Mouse (Mus musculus): ENCODE data around the gene Tkfc.
A peak's percentile ranks its signal among the peaks of the same experiment; 100 is the strongest.

Gene Tkfc

GRCm38 (mm10) chr19:10605293-10605900 is at the start of gene Tkfc, which contains the start of gene Ddb1:
Tkfc (minus strand) TSS chr19:10605654.
Ddb1 (plus strand) TSS chr19:10605327.
- DNase-seq (ENCODE audit: low spot score in 2 of 2): peak; percentile 97 to 98

- no peak for DNase-seq (ENCODE audit: low spot score in 2 of 2)
Observed at GRCm38 (mm10) chr19:10648156-10648555, 42.7 kb upstream of the Tkfc start.

- no peak for DNase-seq (ENCODE audit: low spot score in 2 of 2)
Observed at GRCm38 (mm10) chr19:10645616-10646015, 40.2 kb upstream of the Tkfc start.

- DNase-seq (ENCODE audit: low spot score in 2 of 2): no peak
Observed at GRCm38 (mm10) chr19:10640589-10641378, 35.3 kb upstream of the Tkfc start.

- DNase-seq (ENCODE audit: low spot score in 2 of 2): no peak
Observed at GRCm38 (mm10) chr19:10640080-10640479, 34.6 kb upstream of the Tkfc start.

GRCm38 (mm10) chr19:10637840-10638239 is 32.4 kb upstream of the Tkfc start:
- DNase-seq (ENCODE audit: low spot score in 2 of 2): no peak

- no peak for DNase-seq (ENCODE audit: low spot score in 2 of 2)
Observed at GRCm38 (mm10) chr19:10634872-10635318, 29.4 kb upstream of the Tkfc start.

- no peak for DNase-seq (ENCODE audit: low spot score in 2 of 2)
Observed at GRCm38 (mm10) chr19:10634106-10634871, 28.8 kb upstream of the Tkfc start, which contains the start of gene Vwce. Vwce (plus strand) TSS chr19:10634213.

- no peak for DNase-seq (ENCODE audit: low spot score in 2 of 2)
Observed at GRCm38 (mm10) chr19:10608573-10609240, 3.3 kb upstream of the Tkfc start.

- DNase-seq (ENCODE audit: low spot score in 2 of 2): no peak
Observed at GRCm38 (mm10) chr19:10605901-10606622, 608 bp upstream of the Tkfc start.

- DNase-seq (ENCODE audit: low spot score in 2 of 2): no peak
Observed at GRCm38 (mm10) chr19:10604534-10604933, 920 bp downstream of the Tkfc start.

- no peak for DNase-seq (ENCODE audit: low spot score in 2 of 2)
Observed at GRCm38 (mm10) chr19:10603660-10604523, 1.6 kb downstream of the Tkfc start.

- peak; percentile 75 to 84 for DNase-seq (ENCODE audit: low spot score in 2 of 2)
Observed at GRCm38 (mm10) chr19:10602787-10603186, 2.7 kb downstream of the Tkfc start.

GRCm38 (mm10) chr19:10602247-10602769 is 3.1 kb downstream of the Tkfc start:
- no peak for DNase-seq (ENCODE audit: low spot score in 2 of 2)

GRCm38 (mm10) chr19:10599648-10600047 is 5.8 kb downstream of the Tkfc start:
- DNase-seq (ENCODE audit: low spot score in 2 of 2): no peak

GRCm38 (mm10) chr19:10598188-10598587 is 7.3 kb downstream of the Tkfc start:
- no peak for DNase-seq (ENCODE audit: low spot score in 2 of 2)

GRCm38 (mm10) chr19:10591659-10592377 is 13.6 kb downstream of the Tkfc start:
- DNase-seq (ENCODE audit: low spot score in 2 of 2): no peak

GRCm38 (mm10) chr19:10590301-10590700 is 15.2 kb downstream of the Tkfc start:
- no peak for DNase-seq (ENCODE audit: low spot score in 2 of 2)
